Mouse (Mus musculus) brain, embryonic 14.5 days (tissue): Measurements from ENCODE around the gene Gm9945. TPM values are rescaled to one million over a fixed set of nuclear protein-coding genes. Genes with fewer than 3 reads are reported as not detected.
A peak's percentile ranks its signal among the peaks of the same experiment; 100 is the strongest.

Experiments used
- DNase-seq: peaks from one replicate; pipeline ENCODE4 v3.0.0-alpha.2; 2011; ENCODE audit warnings: low read depth
- CTCF ChIP-seq: fragments of 200-500 bp; IDR thresholded peaks from 2 replicates; pipeline ENCODE4 v1.5.1; 2012; ENCODE audit warnings: inconsistent platforms, mild to moderate bottlenecking, moderate library complexity, borderline replicate concordance; ENCODE audit not compliant: insufficient read depth, insufficient read length; ENCODE audit errors: extremely low read depth
- POLR2A ChIP-seq: fragments of 200-500 bp; IDR thresholded peaks from 2 replicates; pipeline ENCODE4 v1.6.1; 2012; ENCODE audit warnings: mild to moderate bottlenecking, inconsistent platforms, borderline replicate concordance; ENCODE audit not compliant: poor library complexity, insufficient read depth, insufficient read length, severe bottlenecking; ENCODE audit errors: extremely low read depth
- polyA plus RNA-seq: library from polyadenylated mRNA; depleted of rRNA; stranded (reverse); fragments of >200 nt; gene quantifications from 2 replicates; pipeline ENCODE4 v1.2.3, GENCODE M21; 2012

Gm9945 gene
- polyA plus RNA-seq, 1 experiment = not detected

GRCm38 (mm10) chr11:53447996-53448395 lies 32.0 kb upstream of the Gm9945 start:
- DNase-seq = no peak
- TF ChIP-seq CTCF (no peak), POLR2A (no peak)

GRCm38 (mm10) chr11:53448529-53448928 lies 31.4 kb upstream of the Gm9945 start:
- TF ChIP-seq CTCF (no peak), POLR2A (no peak)
- DNase-seq = no peak

- TF ChIP-seq CTCF (no peak), POLR2A (no peak)
- DNase-seq = no peak
Observed at GRCm38 (mm10) chr11:53450070-53450705, 29.8 kb upstream of the Gm9945 start.

GRCm38 (mm10) chr11:53451361-53451760 lies 28.6 kb upstream of the Gm9945 start:
- no peak for DNase-seq
- TF ChIP-seq POLR2A (no peak), CTCF (no peak)

GRCm38 (mm10) chr11:53452396-53452795 lies 27.6 kb upstream of the Gm9945 start:
- no peak for DNase-seq
- no peak for TF ChIP-seq CTCF
- no peak for TF ChIP-seq POLR2A

- no peak for DNase-seq
- no peak for TF ChIP-seq POLR2A
- no peak for TF ChIP-seq CTCF
Observed at GRCm38 (mm10) chr11:53453031-53453430, 26.9 kb upstream of the Gm9945 start.

GRCm38 (mm10) chr11:53456474-53457371 lies 23.2 kb upstream of the Gm9945 start, which contains the start of the genes Gm10447 and Shroom1:
Gene Gm10447 (minus strand): TSS chr11:53457110.
Gene Shroom1 (plus strand): TSS chr11:53457205.
- DNase-seq = peak; percentile 49
- TF ChIP-seq CTCF = peak; percentile 31; the same call in 1 of the 2 replicates
- no peak for TF ChIP-seq POLR2A

GRCm38 (mm10) chr11:53457372-53457954 lies 22.5 kb upstream of the Gm9945 start:
- DNase-seq = no peak
- TF ChIP-seq CTCF (0 out of 2 replicates have a peak, but pooled peaks have one; percentile 0), POLR2A (no peak)

- TF ChIP-seq POLR2A (no peak), CTCF (no peak)
- DNase-seq = no peak
Observed at GRCm38 (mm10) chr11:53458996-53459395, 21.0 kb upstream of the Gm9945 start.

GRCm38 (mm10) chr11:53460192-53460591 lies 19.8 kb upstream of the Gm9945 start:
- no peak for DNase-seq
- no peak for TF ChIP-seq CTCF
- TF ChIP-seq POLR2A = no peak

GRCm38 (mm10) chr11:53461727-53462126 lies 18.2 kb upstream of the Gm9945 start:
- TF ChIP-seq POLR2A (no peak), CTCF (no peak)
- DNase-seq = no peak
